Mouse (Mus musculus) lung, postnatal 0 days (tissue): ENCODE measurements around the gene Smyd2.

Experiments
- CTCF ChIP-seq: IDR thresholded peaks from 2 replicates; pipeline ENCODE4 v1.5.1; 2016; ENCODE audit warnings: antibody characterized with exemption, mild to moderate bottlenecking
- EP300 ChIP-seq: IDR thresholded peaks from 2 replicates; pipeline ENCODE4 v1.6.1; 2016; ENCODE audit warnings: antibody characterized with exemption, mild to moderate bottlenecking, control low read depth

GRCm38 (mm10) chr1:189870539-189870938 is 51.6 kb downstream of the Smyd2 start:
- TF ChIP-seq CTCF (peak; percentile 57), EP300 (no peak)
